Mouse (Mus musculus) lung, postnatal 0 days (tissue): ENCODE measurements at regions not wholly inside any gene's neighbourhood (a gene's known extent, or its start where the extent isn't known, plus 50 kb on each side); places are given as distances from the start of the nearest gene placed in this dataset.

Experiments used
- ATAC-seq: fragments of 200-750 bp; cut with Nextera tagmentation; 2 replicates; pipeline ENCODE4 v1.8.0; 2017; ENCODE audit warnings: moderate library complexity
- DNase-seq: peaks from one replicate; pipeline ENCODE4 v3.0.0-alpha.2; 2016; ENCODE audit warnings: low spot score
- H3K27ac ChIP-seq: fragments of 300-500 bp; sonication (generic); 2 replicates; pipeline ENCODE4 v1.5.1; 2014; ENCODE audit warnings: antibody characterized with exemption, mild to moderate bottlenecking, low read length, mixed read lengths
- H3K27me3 ChIP-seq: fragments of 300-500 bp; sonication (generic); replicated peaks from 2 replicates; pipeline ENCODE4 v1.6.1; 2014; ENCODE audit warnings: low read length, mixed read lengths; ENCODE audit not compliant: insufficient read depth
- H3K36me3 ChIP-seq: fragments of 300-500 bp; sonication (generic); 2 replicates; pipeline ENCODE4 v1.6.1; 2014; ENCODE audit warnings: low read length, mixed read lengths; ENCODE audit not compliant: insufficient read depth
- H3K4me1 ChIP-seq: fragments of 300-500 bp; sonication (generic); 2 replicates; pipeline ENCODE4 v1.6.1; 2014; ENCODE audit warnings: antibody characterized with exemption, low read depth, low read length, mixed read lengths; ENCODE audit not compliant: insufficient read depth
- H3K4me2 ChIP-seq: fragments of 300-500 bp; sonication (generic); replicated peaks from 2 replicates; pipeline ENCODE4 v1.6.1; 2014; ENCODE audit warnings: low read depth, mild to moderate bottlenecking, low read length, moderate library complexity, mixed read lengths
- H3K4me3 ChIP-seq: fragments of 300-500 bp; sonication (generic); 2 replicates; pipeline ENCODE4 v1.5.1; 2014; ENCODE audit warnings: low read depth, low read length
- H3K9ac ChIP-seq: fragments of 300-500 bp; sonication (generic); replicated peaks from 2 replicates; pipeline ENCODE4 v1.6.1; 2014; ENCODE audit warnings: low read depth, mild to moderate bottlenecking
- H3K9me3 ChIP-seq: fragments of 300-500 bp; sonication (generic); 2 replicates; pipeline ENCODE4 v1.6.1; 2016; ENCODE audit warnings: low read length, mixed read lengths
- CTCF ChIP-seq: IDR thresholded peaks from 2 replicates; pipeline ENCODE4 v1.5.1; 2016; ENCODE audit warnings: antibody characterized with exemption, mild to moderate bottlenecking
- EP300 ChIP-seq: IDR thresholded peaks from 2 replicates; pipeline ENCODE4 v1.6.1; 2016; ENCODE audit warnings: antibody characterized with exemption, mild to moderate bottlenecking, control low read depth
- WGBS: fragments of 180-500 bp; shearing (Covaris S2); extraction: QIAGEN DNeasy Blood & Tissue Kit; methylation state at CpG from one replicate; pipeline ENCODE4 v1.1.7; 2014; 5-methylcytosine and 5-hydroxymethylcytosine counted together

- Histone ChIP-seq H3K27ac (no peak overlapping the region), H3K4me3 (no peak overlapping the region), H3K36me3 (no peaks in the 10 kb centered on the region), H3K9ac (no peak overlapping the region), H3K9me3 (no peaks in the 10 kb centered on the region), H3K27me3 (no peaks in the 10 kb centered on the region), H3K4me1 (no peaks in the 10 kb centered on the region), H3K4me2 (no peak overlapping the region)
- no peak for TF ChIP-seq CTCF
- TF ChIP-seq EP300 = no peak
- ATAC-seq (no peak), DNase-seq (no peak)
- WGBS = 39% methylated on average over 2 of the region's 2 CpGs
Measured at GRCm38 (mm10) chr7:96108768-96109167, 62.3 kb upstream of the Tenm4 start.

- no peak for ATAC-seq
Measured at GRCm38 (mm10) chr7:96120142-96120541, 50.9 kb upstream of the Tenm4 start.

More at GRCm38 (mm10) chr7:96120142-96120541, 50.9 kb upstream of the Tenm4 start:
- 83% methylated on average over 8 of the region's 8 CpGs for WGBS
- no peak for TF ChIP-seq CTCF
- Histone ChIP-seq H3K4me1 (no peaks in the 10 kb centered on the region), H3K9ac (no peak overlapping the region), H3K9me3 (no peaks in the 10 kb centered on the region), H3K27ac (no peak overlapping the region), H3K4me2 (no peak overlapping the region), H3K4me3 (no peak overlapping the region), H3K27me3 (no peaks in the 10 kb centered on the region), H3K36me3 (no peaks in the 10 kb centered on the region)
- DNase-seq = no peak
